Mouse (Mus musculus) liver, embryonic 14.5 days (tissue): ENCODE measurements around the gene Sos2. TPM values are rescaled to one million over a fixed set of nuclear protein-coding genes. Genes with fewer than 3 reads are reported as not detected.
"Not testable (repeated sequence)": the region's sequence is repeated elsewhere in the genome, so short reads cannot be mapped to it uniquely, and the experiment has no call there.

Experiments
- ATAC-seq: fragments of 200-750 bp; cut with Nextera tagmentation; 2 replicates; pipeline ENCODE4 v1.8.0; 2017; ENCODE audit warnings: moderate number of reproducible peaks, mild to moderate bottlenecking, moderate library complexity; ENCODE audit not compliant: insufficient read depth
- DNase-seq, 3 experiments: peaks; one replicate each; pipeline ENCODE4 v3.0.0-alpha.2; 2012 to 2013; ENCODE audit warnings: low read depth in 3 of 3, low spot score in 3 of 3
- H3K27ac ChIP-seq: fragments of 300-500 bp; sonication (generic); 2 replicates; pipeline ENCODE4 v1.5.1; 2014; ENCODE audit warnings: moderate library complexity, mild to moderate bottlenecking, control low read depth, inconsistent platforms
- H3K27me3 ChIP-seq: fragments of 300-500 bp; sonication (generic); 2 replicates; pipeline ENCODE4 v1.6.1; 2014; ENCODE audit warnings: mild to moderate bottlenecking, low read length, moderate library complexity; ENCODE audit not compliant: control insufficient read depth, insufficient read depth
- H3K36me3 ChIP-seq: fragments of 300-500 bp; sonication (generic); replicated peaks from 2 replicates; pipeline ENCODE4 v1.6.1; 2014; ENCODE audit warnings: low read depth; ENCODE audit not compliant: control insufficient read depth, insufficient read depth
- H3K4me1 ChIP-seq, 2 experiments: fragments of 200-500 bp in 1 of 2; fragments of 300-500 bp in 1 of 2; sonication (generic) in 1 of 2; replicated peaks; 2 replicates each; pipeline ENCODE4 v1.6.1; 2012 to 2014; ENCODE audit warnings: antibody characterized with exemption in 1 of 2, inconsistent platforms in 1 of 2, low read length in 1 of 2; ENCODE audit not compliant: control insufficient read depth in 2 of 2, insufficient read depth in 2 of 2
- H3K4me2 ChIP-seq: fragments of 300-500 bp; sonication (generic); 2 replicates; pipeline ENCODE4 v1.6.1; 2014; ENCODE audit warnings: low read depth, mild to moderate bottlenecking, control low read depth, moderate library complexity
- H3K4me3 ChIP-seq, 2 experiments: fragments of 200-500 bp in 1 of 2; fragments of 300-500 bp in 1 of 2; sonication (generic) in 1 of 2; 2 replicates each; pipeline ENCODE4 v1.5.1; 2012 to 2014; ENCODE audit warnings: low read depth in 2 of 2, low read length in 2 of 2, mild to moderate bottlenecking in 2 of 2, control low read depth in 1 of 2, inconsistent platforms in 1 of 2, moderate library complexity in 1 of 2; ENCODE audit not compliant: insufficient read depth in 1 of 2
- H3K9ac ChIP-seq: fragments of 300-500 bp; sonication (generic); replicated peaks from 2 replicates; pipeline ENCODE4 v1.6.1; 2014; ENCODE audit warnings: mild to moderate bottlenecking, control low read depth, moderate library complexity
- H3K9me3 ChIP-seq: fragments of 300-500 bp; sonication (generic); 2 replicates; pipeline ENCODE4 v1.6.1; 2016; ENCODE audit warnings: low read length, mixed read lengths; ENCODE audit not compliant: control insufficient read depth
- CTCF ChIP-seq: IDR thresholded peaks from 2 replicates; pipeline ENCODE4 v1.5.1; 2016; ENCODE audit warnings: antibody characterized with exemption, low read depth, control low read depth
- EP300 ChIP-seq: IDR thresholded peaks from 2 replicates; pipeline ENCODE4 v1.6.1; 2016; ENCODE audit warnings: antibody characterized with exemption, low read depth
- WGBS: fragments of 180-500 bp; shearing (Covaris S2); extraction: QIAGEN DNeasy Blood & Tissue Kit; methylation state at CpG from one replicate; pipeline ENCODE4 v1.1.7; 2014; ENCODE audit not compliant: insufficient replicate concordance; 5-methylcytosine and 5-hydroxymethylcytosine counted together
- polyA plus RNA-seq, 2 experiments: library from polyadenylated mRNA; depleted of rRNA in 1 of 2; stranded (reverse) in 1 of 2; unstranded in 1 of 2; fragments of >200 nt; fragmentation: Nextera tagmentation in 1 of 2; extraction: Ambion mirVana in 1 of 2; gene quantifications; 2 replicates each; pipeline versions ENCODE4 v1.2.1 to v1.2.3; 2012 to 2014

The Sos2 gene
- polyA plus RNA-seq, 2 experiments, result 3.6 to 7.6 TPM

DNA sequence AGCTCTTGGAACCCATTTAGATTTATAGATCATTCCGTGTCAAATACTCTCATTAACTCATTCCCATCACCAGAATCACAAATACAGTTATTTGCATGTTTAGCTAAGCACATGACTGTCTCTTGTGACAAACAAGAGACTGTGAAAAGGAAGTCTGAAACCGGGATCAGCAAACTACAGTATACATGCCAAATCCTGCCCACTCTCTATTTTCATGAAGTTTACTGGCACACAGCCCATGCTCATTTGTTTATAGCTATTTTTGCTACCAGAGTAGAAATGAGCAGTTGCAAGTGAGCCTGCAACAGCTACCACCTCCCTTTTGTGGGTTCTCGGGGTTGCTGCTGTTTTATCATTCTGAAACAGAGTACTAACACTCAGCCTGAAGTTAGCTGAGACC is 36.8 kb downstream of the Sos2 start:
- no peak overlapping the region for H3K27ac ChIP-seq

DNA sequence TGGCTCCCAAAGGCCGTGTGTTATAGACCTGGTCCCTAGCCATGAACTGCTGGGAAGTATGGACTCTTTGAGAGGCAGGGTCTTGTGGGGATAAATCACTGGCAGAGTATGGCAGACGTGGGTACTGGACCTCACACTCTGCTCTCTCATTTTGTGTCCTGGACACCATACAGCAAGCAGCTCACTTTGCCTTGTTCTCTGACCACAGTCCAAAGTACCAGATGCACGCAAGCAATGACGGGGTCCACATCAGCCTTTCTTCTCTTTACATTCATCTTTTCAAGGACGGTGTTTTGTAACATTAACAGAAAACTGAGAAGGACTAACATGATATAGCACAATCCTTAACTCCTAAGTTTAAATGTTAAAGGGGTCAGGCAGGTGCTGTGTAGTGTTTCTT is 38.8 kb downstream of the Sos2 start:
- Histone ChIP-seq H3K27me3 (no peaks in the 10 kb centered on the region), H3K4me1 (peaks cover 0 to 3% of the 10 kb centered on the region in 2 experiments; a peak in 2 of 4 replicates), H3K9ac (no peak overlapping the region), H3K36me3 (peaks cover 4% of the 10 kb centered on the region), H3K27ac (no peak overlapping the region), H3K4me2 (no peak overlapping the region), H3K9me3 (no peaks in the 10 kb centered on the region), H3K4me3 (no peak overlapping the region)
- TF ChIP-seq EP300 (no peak), CTCF (no peak)
- no peak for DNase-seq
- no peak for ATAC-seq
- WGBS, result 68% methylated on average over 5 of the region's 5 CpGs

More for the DNA sequence above, 36.8 kb downstream of the Sos2 start:
- WGBS, result 64% methylated on average over 3 of the region's 3 CpGs
- Histone ChIP-seq H3K9me3 (no peaks in the 10 kb centered on the region), H3K4me1 (peaks cover 0 to 3% of the 10 kb centered on the region in 2 experiments; a peak in 2 of 4 replicates), H3K36me3 (no peaks in the 10 kb centered on the region; the same call in 1 of the 2 replicates), H3K4me2 (no peak overlapping the region), H3K9ac (no peak overlapping the region), H3K4me3 (no peak overlapping the region), H3K27me3 (no peaks in the 10 kb centered on the region)
- no peak for ATAC-seq
- TF ChIP-seq CTCF (no peak), EP300 (no peak)
- no peak for DNase-seq

DNA sequence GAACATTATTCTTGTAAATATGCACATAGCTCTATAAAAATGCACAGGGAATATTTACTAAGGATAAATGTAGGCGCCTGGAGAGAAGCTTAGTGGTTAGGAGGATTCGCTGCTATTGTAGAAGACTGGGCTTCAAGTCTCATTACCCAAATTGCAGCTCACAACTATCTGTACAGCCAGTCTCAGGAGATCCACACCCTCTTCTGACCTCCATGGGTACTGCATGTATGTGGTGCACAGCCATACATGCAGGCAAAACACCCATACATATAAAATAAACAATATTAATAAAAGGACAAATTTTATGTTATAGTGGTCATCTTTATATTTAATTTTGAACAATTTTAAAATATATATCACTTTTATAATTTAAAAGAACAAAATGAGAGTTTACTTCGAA is 46.9 kb downstream of the Sos2 start:
- no peaks in the 10 kb centered on the region for H3K4me1 ChIP-seq
- 62% methylated on average over 3 of the region's 3 CpGs for WGBS
- no peak for TF ChIP-seq EP300
- TF ChIP-seq CTCF, result peak; percentile 58
- DNase-seq (peak in 1 of 3 experiments; percentile 9), ATAC-seq (no peak)
- H3K9ac ChIP-seq, result no peak overlapping the region
- peaks cover 4% of the 10 kb centered on the region for H3K36me3 ChIP-seq
- no peak overlapping the region for H3K4me2 ChIP-seq
- H3K4me3 ChIP-seq, result no peak overlapping the region
- H3K27ac ChIP-seq, result no peak overlapping the region
- no peaks in the 10 kb centered on the region for H3K9me3 ChIP-seq
- H3K27me3 ChIP-seq, result no peaks in the 10 kb centered on the region

DNA sequence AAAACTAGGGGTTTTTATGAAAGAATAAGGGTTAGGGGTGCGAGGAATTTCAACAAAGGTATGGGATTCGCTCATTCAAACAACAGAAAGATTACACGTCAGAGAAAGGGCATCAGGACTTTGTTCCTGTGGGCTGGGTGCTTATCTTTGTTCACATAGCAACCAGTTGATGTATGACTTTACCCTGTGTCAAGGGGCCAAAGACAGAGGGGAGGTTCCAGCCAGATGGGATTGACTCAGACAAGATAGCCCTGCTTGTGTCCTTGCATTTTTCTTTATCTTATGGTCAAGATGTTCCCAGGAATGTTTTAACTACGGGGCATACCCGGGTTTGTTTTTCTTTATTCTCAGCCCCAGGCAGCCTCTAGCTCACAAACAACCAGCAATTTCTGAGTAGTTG is 63.1 kb downstream of the Sos2 start:
- not testable (repeated sequence) for H3K4me3 ChIP-seq, ATAC-seq, H3K27me3 ChIP-seq, H3K9ac ChIP-seq, DNase-seq, H3K9me3 ChIP-seq, H3K36me3 ChIP-seq, H3K4me2 ChIP-seq, H3K4me1 ChIP-seq, H3K27ac ChIP-seq
- 46% methylated on average over 5 of the region's 5 CpGs for WGBS

DNA sequence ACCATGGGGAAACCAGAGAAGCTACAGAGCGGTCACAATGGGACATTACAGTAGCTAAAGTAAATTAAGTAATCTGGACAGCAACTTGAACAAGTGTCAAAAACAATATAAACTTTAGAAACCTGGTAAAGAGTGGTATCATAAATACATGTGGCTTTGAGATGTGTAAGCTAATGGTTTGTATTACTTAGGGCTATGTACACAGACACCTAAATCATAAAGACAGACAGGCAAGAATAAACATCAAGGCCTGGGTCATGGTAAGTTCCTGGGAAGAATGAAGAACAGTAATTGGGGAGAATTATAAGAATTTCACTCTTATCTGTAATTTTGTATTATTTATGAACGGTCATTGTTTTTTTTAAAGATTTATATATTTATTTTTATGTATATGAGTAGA is 77.3 kb downstream of the Sos2 start:
- TF ChIP-seq EP300, result no peak
- TF ChIP-seq CTCF, result no peak
- no peak for DNase-seq
- no peak overlapping the region for H3K4me2 ChIP-seq
- H3K4me3 ChIP-seq, result no peak overlapping the region
- H3K9me3 ChIP-seq, result no peaks in the 10 kb centered on the region
- no peak for ATAC-seq
- WGBS, result 75% methylated on average over 2 of the region's 2 CpGs
- no peaks in the 10 kb centered on the region for H3K27me3 ChIP-seq
- no peak overlapping the region for H3K27ac ChIP-seq
- 0 out of 2 replicates have a peak, but pooled peaks cover 4% of the 10 kb centered on the region for H3K36me3 ChIP-seq
- no peak overlapping the region for H3K9ac ChIP-seq
- H3K4me1 ChIP-seq, result no peaks in the 10 kb centered on the region

DNA sequence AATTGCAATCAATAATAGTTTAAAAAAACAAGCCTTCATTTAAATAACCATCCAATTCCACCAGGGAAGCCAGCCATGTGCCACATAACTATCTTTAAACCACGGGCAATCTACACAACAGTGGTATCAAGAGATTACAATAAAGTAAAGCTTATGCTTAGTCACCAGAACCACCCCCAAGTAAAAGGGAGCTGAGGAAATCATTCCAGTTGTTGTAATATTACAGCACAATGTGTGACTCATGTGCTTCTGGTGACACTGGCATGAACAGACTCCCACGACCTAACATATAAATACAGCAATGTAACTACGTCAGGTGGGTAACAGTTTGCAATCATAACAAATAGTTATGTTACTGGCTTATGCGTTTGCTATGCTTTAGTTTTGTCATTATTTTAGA is 84.2 kb downstream of the Sos2 start:
- Histone ChIP-seq H3K9me3 (no peaks in the 10 kb centered on the region), H3K36me3 (peaks cover 2% of the 10 kb centered on the region; the same call in 1 of the 2 replicates), H3K27me3 (no peaks in the 10 kb centered on the region), H3K4me3 (no peak overlapping the region), H3K4me1 (no peaks in the 10 kb centered on the region), H3K27ac (no peak overlapping the region), H3K4me2 (no peak overlapping the region), H3K9ac (no peak overlapping the region)
- TF ChIP-seq EP300 (no peak), CTCF (no peak)
- ATAC-seq, result no peak
- DNase-seq, result no peak
- WGBS, result 67% methylated on average over 4 of the region's 4 CpGs
